12 mouse cellular contexts compared by ENCODE assay signal in the genomic region with DNA sequence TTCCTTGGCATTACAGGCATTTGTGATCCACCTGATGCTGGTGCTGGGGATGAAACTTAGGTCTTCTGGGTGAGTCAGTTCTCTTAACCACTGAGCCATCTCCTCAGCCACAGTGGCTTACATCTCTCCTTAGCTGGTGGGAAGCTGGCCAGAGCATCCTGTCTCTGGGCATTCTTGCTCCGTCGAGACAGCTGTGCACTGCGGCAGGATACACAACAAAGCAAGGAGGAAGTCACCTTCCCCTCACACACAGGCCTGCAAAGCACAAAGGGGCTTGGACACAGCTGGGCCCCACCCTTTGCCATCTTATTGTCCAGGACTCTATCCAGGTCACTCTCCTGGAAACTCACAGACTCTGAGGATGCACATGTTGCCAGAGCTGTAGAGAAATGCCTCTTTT. TPM values are rescaled to one million over a fixed set of nuclear protein-coding genes. Genes with fewer than 3 reads are reported as not detected.
A peak's percentile ranks its signal among the peaks of the same experiment; 100 is the strongest.
DNase-seq lines count a peak whose midpoint lies in the region; ATAC-seq and TF ChIP-seq lines count a peak whose summit lies in the region.
"Had no signal": no experiment of that assay in that cellular context is flagged by ENCODE, and none has a peak within 500 bp of the region (broad histone marks: within the 10 kb centered on the region; RNA-seq: fewer than 3 reads in every experiment).

No protein-coding gene starts in this region.

- no peak for TF ChIP-seq POLR2A in liver, adult 2 months (IDR thresholded peaks at IDR 0.05; ENCODE audit: extremely low read depth, insufficient read depth, low read length)

- no peak overlapping the region for H3K4me2 ChIP-seq in liver, embryonic 11.5 days
- no peak overlapping the region for H3K4me2 ChIP-seq in heart, postnatal 0 days (ENCODE audit: low read depth, low read length)
- H3K4me2 ChIP-seq in hindbrain, embryonic 16.5 days (ENCODE audit: low read length), result no peak overlapping the region
- no peak overlapping the region for H3K4me2 ChIP-seq in forebrain, embryonic 11.5 days (ENCODE audit: low read depth, low read length, severe bottlenecking)

- H3K36me3 ChIP-seq in liver, adult 2 months (ENCODE audit: control insufficient read depth, insufficient read depth, low read length), result no peaks in the 10 kb centered on the region
- no peaks in the 10 kb centered on the region for H3K36me3 ChIP-seq in liver, embryonic 11.5 days (ENCODE audit: control insufficient read depth, insufficient read depth, low read length)
- H3K36me3 ChIP-seq in heart, postnatal 0 days (replicated peaks; ENCODE audit: control insufficient read depth, insufficient read depth, low read length), result no peaks in the 10 kb centered on the region; the same call in 1 of the 2 replicates
- H3K36me3 ChIP-seq in hindbrain, embryonic 16.5 days (ENCODE audit: control insufficient read depth, insufficient read depth, low read length), result no peaks in the 10 kb centered on the region
- H3K36me3 ChIP-seq in forebrain, embryonic 11.5 days (ENCODE audit: control insufficient read depth, insufficient read depth, low read length), result no peaks in the 10 kb centered on the region

- H3K4me3 ChIP-seq in liver, adult 2 months (ENCODE audit: insufficient read depth, low read depth, low read length), result no peak overlapping the region
- no peak overlapping the region for H3K4me3 ChIP-seq in liver, embryonic 11.5 days (ENCODE audit: low read depth, low read length)
- no peak overlapping the region for H3K4me3 ChIP-seq in heart, postnatal 0 days (ENCODE audit: low read depth, low read length)
- no peak overlapping the region for H3K4me3 ChIP-seq in hindbrain, embryonic 16.5 days (ENCODE audit: low read length)
- H3K4me3 ChIP-seq in forebrain, embryonic 11.5 days (ENCODE audit: low read depth, low read length), result no peak overlapping the region
- H3K4me3 ChIP-seq: megakaryocyte, embryonic 14.5 days had no signal

- peaks cover 24% of the 10 kb centered on the region; the same call in 1 of the 2 replicates for H3K79me2 ChIP-seq in liver, adult 2 months (ENCODE audit: control insufficient read depth, insufficient read depth, low read length)

- H3K27me3 ChIP-seq in liver, adult 2 months (ENCODE audit: control insufficient read depth, insufficient read depth, low read length), result no peaks in the 10 kb centered on the region
- no peaks in the 10 kb centered on the region for H3K27me3 ChIP-seq in liver, embryonic 11.5 days (replicated peaks; ENCODE audit: control insufficient read depth, insufficient read depth, low read length)
- no peaks in the 10 kb centered on the region for H3K27me3 ChIP-seq in heart, postnatal 0 days (ENCODE audit: control insufficient read depth, insufficient read depth, low read length)
- H3K27me3 ChIP-seq in hindbrain, embryonic 16.5 days (replicated peaks; ENCODE audit: control insufficient read depth, insufficient read depth, low read length), result no peaks in the 10 kb centered on the region
- H3K27me3 ChIP-seq in forebrain, embryonic 11.5 days (ENCODE audit: control insufficient read depth, insufficient read depth, low read length), result no peaks in the 10 kb centered on the region

- peaks cover 3% of the 10 kb centered on the region; the same call in 1 of the 2 replicates for H3K9me3 ChIP-seq in liver, embryonic 11.5 days (ENCODE audit: control insufficient read depth, low read length)
- no peaks in the 10 kb centered on the region for H3K9me3 ChIP-seq in heart, postnatal 0 days (replicated peaks; ENCODE audit: control insufficient read depth, low read length)
- H3K9me3 ChIP-seq in hindbrain, embryonic 16.5 days (ENCODE audit: control insufficient read depth, low read length), result no peaks in the 10 kb centered on the region
- H3K9me3 ChIP-seq in forebrain, embryonic 11.5 days (ENCODE audit: control insufficient read depth, low read length), result no peaks in the 10 kb centered on the region

- no peak for TF ChIP-seq CTCF in liver, adult 2 months (IDR thresholded peaks at IDR 0.05; ENCODE audit: low read depth, low read length)
- no peak for TF ChIP-seq CTCF in heart, postnatal 0 days (IDR thresholded peaks at IDR 0.05; ENCODE audit: low read depth)

- H3K9ac ChIP-seq in liver, adult 2 months (ENCODE audit: low read depth, low read length), result peak overlapping the region; percentile 20; the same call in 1 of the 2 replicates
- H3K9ac ChIP-seq in liver, embryonic 11.5 days (ENCODE audit: low read depth, low read length), result no peak overlapping the region
- no peak overlapping the region for H3K9ac ChIP-seq in heart, postnatal 0 days (replicated peaks; ENCODE audit: low read depth, low read length)
- no peak overlapping the region for H3K9ac ChIP-seq in hindbrain, embryonic 16.5 days (ENCODE audit: low read depth, low read length)
- H3K9ac ChIP-seq in forebrain, embryonic 11.5 days (ENCODE audit: low read length), result no peak overlapping the region

- ATAC-seq in liver, embryonic 11.5 days (replicated peaks; ENCODE audit: low FRiP score), result no peak
- peak; percentile 59 for ATAC-seq in heart, postnatal 0 days (ENCODE audit: insufficient read depth, low read depth)
- ATAC-seq in hindbrain, embryonic 16.5 days, result no peak
- no peak for ATAC-seq in forebrain, embryonic 11.5 days (replicated peaks; ENCODE audit: low FRiP score)

- H3K4me1 ChIP-seq in liver, adult 2 months (ENCODE audit: control insufficient read depth, insufficient read depth, low read length), result peaks cover 59% of the 10 kb centered on the region
- peaks cover 12% of the 10 kb centered on the region for H3K4me1 ChIP-seq in liver, embryonic 11.5 days (replicated peaks; ENCODE audit: control insufficient read depth, insufficient read depth, low read length)
- peaks cover 31% of the 10 kb centered on the region for H3K4me1 ChIP-seq in heart, postnatal 0 days (ENCODE audit: control insufficient read depth, insufficient read depth)
- H3K4me1 ChIP-seq in hindbrain, embryonic 16.5 days (ENCODE audit: control insufficient read depth, insufficient read depth, low read depth, low read length), result no peaks in the 10 kb centered on the region
- no peaks in the 10 kb centered on the region for H3K4me1 ChIP-seq in forebrain, embryonic 11.5 days (replicated peaks; ENCODE audit: control insufficient read depth, insufficient read depth, low read length)

- WGBS in liver, adult 2 months, result 57% methylated on average over 3 of the region's 3 CpGs
- WGBS in liver, embryonic 11.5 days, result 57% methylated on average over 3 of the region's 3 CpGs
- WGBS in heart, postnatal 0 days, result 51% methylated on average over 3 of the region's 3 CpGs
- WGBS in hindbrain, embryonic 16.5 days, result 62% methylated on average over 3 of the region's 3 CpGs
- WGBS in forebrain, embryonic 11.5 days, result 64% methylated on average over 3 of the region's 3 CpGs

- H3K27ac ChIP-seq in liver, adult 2 months (replicated peaks; ENCODE audit: insufficient read depth, low read depth, low read length), result peak overlapping the region; percentile 65
- H3K27ac ChIP-seq in liver, embryonic 11.5 days (ENCODE audit: low read depth, low read length), result no peak overlapping the region
- H3K27ac ChIP-seq in heart, postnatal 0 days (ENCODE audit: low read depth), result peak overlapping the region; percentile 69
- H3K27ac ChIP-seq in hindbrain, embryonic 16.5 days (ENCODE audit: low read depth, low read length), result no peak overlapping the region
- no peak overlapping the region for H3K27ac ChIP-seq in forebrain, embryonic 11.5 days (ENCODE audit: low read depth, low read length)

- DNase-seq in adrenal gland, postnatal 14 days, result peak; percentile 52
- no peak for DNase-seq in adrenal gland, postnatal 4 days (ENCODE audit: low spot score in 2 of 2)
- no peak for DNase-seq in liver, adult 2 months (ENCODE audit: extremely low read depth, low read depth, low spot score)
- no peak for DNase-seq in liver, embryonic 11.5 days (ENCODE audit: low spot score)
- no peak for DNase-seq in heart, postnatal 0 days (ENCODE audit: low spot score)
- DNase-seq in naive thymus-derived CD4-positive, alpha-beta T cell, adult 2 months (ENCODE audit: low read depth), result peak; percentile 28
- DNase-seq in forebrain, embryonic 11.5 days (ENCODE audit: low spot score), result no peak
- DNase-seq: cerebellum, adult 11 months had no signal

- TF ChIP-seq EP300 in heart, postnatal 0 days (IDR thresholded peaks at IDR 0.05; ENCODE audit: low read depth), result no peak; the same call in 1 of the 2 replicates

RNA-seq across cellular contexts. Expression of gene Irak2, which starts 20.0 kb away (rescaled TPM):
- 17.4 and 22.9 TPM in 2 replicates for total RNA-seq in adrenal gland, postnatal 14 days (2021)
- 10 to 100 TPM; 12.5 to 13.2 TPM for total RNA-seq in adrenal gland, postnatal 4 days (2021)
- total RNA-seq in liver, adult 2 months (2014; rRNA removed), result 18.2 and 20.7 TPM in 2 replicates
- polyA plus RNA-seq in liver, adult 2 months (2012; rRNA removed), result 30.8 and 36.1 TPM in 2 replicates
- polyA plus RNA-seq in liver, embryonic 11.5 days (2014; fragmentation: Nextera tagmentation; extraction: Ambion mirVana), result 14.1 and 14.8 TPM in 2 replicates
- 7.0 and 23.2 TPM in 2 replicates for total RNA-seq in heart, postnatal 0 days (2014; rRNA removed; ENCODE audit: low replicate concordance)
- polyA plus RNA-seq in heart, postnatal 0 days (2015; fragmentation: Nextera tagmentation; extraction: Ambion mirVana), result 5.8 and 6.3 TPM in 2 replicates
- 2.6 and 2.8 TPM in 2 replicates for polyA plus RNA-seq in hindbrain, embryonic 16.5 days (2015; fragmentation: Nextera tagmentation; extraction: Ambion mirVana)
- polyA plus RNA-seq in forebrain, embryonic 11.5 days (2014; fragmentation: Nextera tagmentation; extraction: Ambion mirVana), result 1.6 and 2.1 TPM in 2 replicates

RNA-seq across cellular contexts. Expression of gene Vhl, which starts 34.5 kb away (rescaled TPM):
- 26.0 and 27.6 TPM in 2 replicates for total RNA-seq in adrenal gland, postnatal 14 days (2021)
- 10 to 100 TPM; 32.5 to 34.3 TPM for total RNA-seq in adrenal gland, postnatal 4 days (2021)
- 7.2 and 9.1 TPM in 2 replicates for total RNA-seq in liver, adult 2 months (2014; rRNA removed)
- polyA plus RNA-seq in liver, adult 2 months (2012; rRNA removed), result 12.1 and 14.0 TPM in 2 replicates
- polyA plus RNA-seq in liver, embryonic 11.5 days (2014; fragmentation: Nextera tagmentation; extraction: Ambion mirVana), result 24.8 and 29.5 TPM in 2 replicates
- total RNA-seq in heart, postnatal 0 days (2014; rRNA removed; ENCODE audit: low replicate concordance), result 23.5 and 24.3 TPM in 2 replicates
- polyA plus RNA-seq in heart, postnatal 0 days (2015; fragmentation: Nextera tagmentation; extraction: Ambion mirVana), result 17.2 and 18.0 TPM in 2 replicates
- 73.0 and 74.5 TPM in 2 replicates for polyA plus RNA-seq in hindbrain, embryonic 16.5 days (2015; fragmentation: Nextera tagmentation; extraction: Ambion mirVana)
- polyA plus RNA-seq in forebrain, embryonic 11.5 days (2014; fragmentation: Nextera tagmentation; extraction: Ambion mirVana), result 63.7 and 64.4 TPM in 2 replicates

RNA-seq across cellular contexts. Expression of gene Tatdn2, which starts 38.6 kb away (rescaled TPM):
- total RNA-seq in adrenal gland, postnatal 14 days (2021), result 45.6 and 59.6 TPM in 2 replicates
- total RNA-seq in adrenal gland, postnatal 4 days (2021), result 10 to 100 TPM; 68.2 to 71.2 TPM
- 15.0 and 19.9 TPM in 2 replicates for total RNA-seq in liver, adult 2 months (2014; rRNA removed)
- polyA plus RNA-seq in liver, adult 2 months (2012; rRNA removed), result 15.6 and 16.7 TPM in 2 replicates
- 1.2 TPM in 2 replicates for polyA plus RNA-seq in liver, embryonic 11.5 days (2014; fragmentation: Nextera tagmentation; extraction: Ambion mirVana)
- total RNA-seq in heart, postnatal 0 days (2014; rRNA removed; ENCODE audit: low replicate concordance), result 32.1 and 38.5 TPM in 2 replicates
- 0.65 and 1.1 TPM in 2 replicates for polyA plus RNA-seq in heart, postnatal 0 days (2015; fragmentation: Nextera tagmentation; extraction: Ambion mirVana)
- polyA plus RNA-seq in hindbrain, embryonic 16.5 days (2015; fragmentation: Nextera tagmentation; extraction: Ambion mirVana), result 0.56 and 1.3 TPM in 2 replicates
- 0.88 and 1.5 TPM in 2 replicates for polyA plus RNA-seq in forebrain, embryonic 11.5 days (2014; fragmentation: Nextera tagmentation; extraction: Ambion mirVana)

RNA-seq across cellular contexts. Expression of gene Brk1, which starts 53.7 kb away (rescaled TPM):
- 147 and 162 TPM in 2 replicates for total RNA-seq in adrenal gland, postnatal 14 days (2021)
- total RNA-seq in adrenal gland, postnatal 4 days (2021), result 100 to 1,000 TPM; 194 to 195 TPM
- 70.3 and 76.0 TPM in 2 replicates for total RNA-seq in liver, adult 2 months (2014; rRNA removed)
- polyA plus RNA-seq in liver, adult 2 months (2012; rRNA removed), result 75.9 and 80.3 TPM in 2 replicates
- 166 and 173 TPM in 2 replicates for polyA plus RNA-seq in liver, embryonic 11.5 days (2014; fragmentation: Nextera tagmentation; extraction: Ambion mirVana)
- total RNA-seq in heart, postnatal 0 days (2014; rRNA removed; ENCODE audit: low replicate concordance), result 174 and 265 TPM in 2 replicates
- polyA plus RNA-seq in heart, postnatal 0 days (2015; fragmentation: Nextera tagmentation; extraction: Ambion mirVana), result 169 and 173 TPM in 2 replicates
- polyA plus RNA-seq in hindbrain, embryonic 16.5 days (2015; fragmentation: Nextera tagmentation; extraction: Ambion mirVana), result 246 and 270 TPM in 2 replicates
- polyA plus RNA-seq in forebrain, embryonic 11.5 days (2014; fragmentation: Nextera tagmentation; extraction: Ambion mirVana), result 198 and 200 TPM in 2 replicates

RNA-seq across cellular contexts. Expression of gene Fancd2os, which starts 57.7 kb away (rescaled TPM):
- not detected in 2 replicates for total RNA-seq in adrenal gland, postnatal 14 days (2021)
- under 1 TPM; 0.37 to 0.67 TPM for total RNA-seq in adrenal gland, postnatal 4 days (2021)
- total RNA-seq in liver, adult 2 months (2014; rRNA removed), result not detected in 2 replicates
- not detected in 2 replicates for polyA plus RNA-seq in liver, adult 2 months (2012; rRNA removed)
- polyA plus RNA-seq in liver, embryonic 11.5 days (2014; fragmentation: Nextera tagmentation; extraction: Ambion mirVana), result 0.18 TPM in 2 replicates
- total RNA-seq in heart, postnatal 0 days (2014; rRNA removed; ENCODE audit: low replicate concordance), result not detected in 2 replicates
- polyA plus RNA-seq in heart, postnatal 0 days (2015; fragmentation: Nextera tagmentation; extraction: Ambion mirVana), result not detected in 2 replicates
- polyA plus RNA-seq in hindbrain, embryonic 16.5 days (2015; fragmentation: Nextera tagmentation; extraction: Ambion mirVana), result 0.21 and 0.22 TPM in 2 replicates
- 0.24 TPM in 1 of 2 replicates, not detected in the other for polyA plus RNA-seq in forebrain, embryonic 11.5 days (2014; fragmentation: Nextera tagmentation; extraction: Ambion mirVana)
- total RNA-seq: heart, adult 18-20 months had no signal
- polyA plus RNA-seq: neural tube, embryonic 14.5 days had no signal

Comparison
In these comparisons a context has a peak if more than half of its experiments do, and no peak if none do; other contexts are left out.
1. DNase-seq: peak in adrenal gland, postnatal 14 days (single experiment) and naive thymus-derived CD4-positive, alpha-beta T cell, adult 2 months (single experiment); none in adrenal gland, postnatal 4 days (0 of 2), liver, adult 2 months (single experiment), liver, embryonic 11.5 days (single experiment), heart, postnatal 0 days (single experiment) and forebrain, embryonic 11.5 days (single experiment).
2. H3K27ac ChIP-seq: peak in liver, adult 2 months (single experiment) and heart, postnatal 0 days (single experiment); none in liver, embryonic 11.5 days (single experiment), hindbrain, embryonic 16.5 days (single experiment) and forebrain, embryonic 11.5 days (single experiment).